Mouse (Mus musculus) kidney, adult 8-10 months (tissue): ENCODE measurements around the gene Olfr1278.
"Not testable (repeated sequence)": the region's sequence is repeated elsewhere in the genome, so short reads cannot be mapped to it uniquely, and the experiment has no call there.

ENCODE experiments used
- DNase-seq, 2 experiments: peaks; one replicate each; pipeline ENCODE4 v3.0.0; 2022

The Olfr1278 gene

DNA sequence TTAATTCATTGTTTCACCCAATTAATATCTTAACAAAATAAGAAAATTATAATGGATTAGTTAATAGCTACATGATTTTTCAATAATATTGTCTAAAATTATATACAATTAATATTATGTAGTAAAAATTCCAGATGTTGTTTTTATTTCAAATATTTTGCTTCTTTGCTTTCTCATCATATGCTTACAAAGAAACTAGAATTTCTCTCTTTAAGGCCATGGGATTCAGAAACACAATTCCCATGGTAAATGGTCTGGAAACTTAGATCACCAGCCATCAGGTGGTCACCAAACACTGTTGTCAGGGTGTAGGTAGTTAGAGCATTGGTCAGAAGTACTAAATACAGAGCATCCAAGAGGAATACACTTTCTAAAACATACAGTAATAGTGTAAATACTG, at the start of gene Olfr1278:
Gene Olfr1278 (plus strand): TSS at position 301 of the 400 bp plus-strand sequence.
- DNase-seq = no peak

GRCm38 (mm10) chr2:111254216-111254615, 35.7 kb upstream of the Olfr1278 start, which contains the start of gene Olfr1276:
TSS of gene Olfr1276 (plus strand) at chr2:111254516.
- no peak for DNase-seq

GRCm38 (mm10) chr2:111274006-111274405, 15.9 kb upstream of the Olfr1278 start, which contains the start of gene Olfr1277:
TSS of gene Olfr1277 (minus strand) at chr2:111274106.
- no peak for DNase-seq

DNA sequence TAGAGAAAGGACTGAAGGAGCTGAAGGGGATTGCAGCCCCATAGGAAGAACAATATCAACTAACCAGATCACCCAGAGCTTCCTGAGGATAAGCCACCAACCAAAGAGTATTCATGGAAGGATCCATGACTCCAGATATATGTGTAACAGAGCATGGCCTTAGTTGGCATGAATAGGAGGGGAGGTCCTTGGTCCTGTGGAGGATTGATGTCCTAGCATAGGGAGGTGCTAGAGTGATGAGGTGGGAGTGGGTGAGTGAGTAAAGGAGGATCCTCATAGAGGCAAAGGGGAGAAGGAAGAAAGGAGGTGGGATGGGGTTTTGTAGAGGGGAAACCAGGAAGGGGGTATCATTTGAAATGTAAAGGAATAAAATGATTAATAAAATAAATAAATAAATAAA, 8.6 kb downstream of the Olfr1278 start:
- no peak for DNase-seq

GRCm38 (mm10) chr2:111300374-111300773, 10.4 kb downstream of the Olfr1278 start, which contains the start of gene Olfr1279:
TSS of gene Olfr1279 (plus strand) at chr2:111300635.
- no peak for DNase-seq

- no peak for DNase-seq
Measured at GRCm38 (mm10) chr2:111313717-111314116, 23.8 kb downstream of the Olfr1278 start, which contains the start of gene Olfr1280. TSS of gene Olfr1280 (plus strand) at chr2:111314017.

- DNase-seq = no peak
Measured at GRCm38 (mm10) chr2:111326220-111326619, 36.3 kb downstream of the Olfr1278 start, which contains the start of gene Olfr1281. TSS of gene Olfr1281 (plus strand) at chr2:111326520.

DNA sequence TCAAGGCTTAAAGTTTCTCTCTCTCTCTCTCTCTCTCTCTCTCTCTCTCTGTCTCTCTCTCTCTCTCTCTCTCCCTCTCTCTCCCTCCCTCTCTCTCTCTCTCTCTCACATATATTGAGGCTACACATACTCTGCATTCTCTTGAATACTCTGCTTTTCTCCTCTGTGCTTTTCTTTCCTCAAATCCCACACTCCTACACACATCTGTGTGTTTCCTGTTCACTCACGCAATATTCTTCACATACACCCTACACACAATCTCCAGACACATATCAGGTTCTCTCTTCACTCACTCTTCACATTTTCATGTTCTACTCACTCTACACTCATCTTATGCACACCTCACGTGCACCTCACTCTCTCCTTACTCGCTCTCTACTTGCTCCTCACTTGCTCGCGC, 43.8 kb downstream of the Olfr1278 start:
- not testable (repeated sequence) for DNase-seq

- DNase-seq = no peak
Measured at GRCm38 (mm10) chr2:111335976-111336375, 46.0 kb downstream of the Olfr1278 start, which contains the start of gene Olfr1282. TSS of gene Olfr1282 (minus strand) at chr2:111336076.
